Mouse (Mus musculus): ENCODE data around the gene Tgfbr3.

DNA sequence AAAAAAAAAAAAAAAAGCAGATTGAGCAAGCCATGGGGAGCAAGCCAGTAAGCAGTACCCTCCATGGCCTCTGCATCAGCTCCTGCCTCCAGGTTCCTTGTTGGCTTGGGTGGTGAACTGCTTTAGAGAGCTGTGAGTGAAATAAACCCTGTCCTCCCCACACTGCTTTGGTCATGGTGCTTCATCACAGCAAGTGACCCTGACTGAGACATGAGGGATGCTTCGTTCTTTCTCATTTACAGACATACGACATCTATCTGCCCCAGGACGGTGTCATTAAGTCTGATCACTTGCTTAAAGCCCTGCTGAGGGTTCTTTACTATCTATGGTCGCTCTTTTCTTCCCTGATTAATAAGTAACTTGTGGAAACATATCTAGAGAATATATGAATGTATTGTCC, 113.2 kb downstream of the Tgfbr3 start:
- no peak for TF ChIP-seq POLR2A (IDR thresholded peaks at IDR 0.05; ENCODE audit: low read depth, low read length)
- TF ChIP-seq CTCF (IDR thresholded peaks at IDR 0.05; ENCODE audit: borderline replicate concordance, insufficient read depth, low read length): no peak

Data from embryonic fibroblast, embryonic 13.5 days (primary cell).